Mouse (Mus musculus): ENCODE results near the gene Plppr3.

Gene Plppr3

DNA sequence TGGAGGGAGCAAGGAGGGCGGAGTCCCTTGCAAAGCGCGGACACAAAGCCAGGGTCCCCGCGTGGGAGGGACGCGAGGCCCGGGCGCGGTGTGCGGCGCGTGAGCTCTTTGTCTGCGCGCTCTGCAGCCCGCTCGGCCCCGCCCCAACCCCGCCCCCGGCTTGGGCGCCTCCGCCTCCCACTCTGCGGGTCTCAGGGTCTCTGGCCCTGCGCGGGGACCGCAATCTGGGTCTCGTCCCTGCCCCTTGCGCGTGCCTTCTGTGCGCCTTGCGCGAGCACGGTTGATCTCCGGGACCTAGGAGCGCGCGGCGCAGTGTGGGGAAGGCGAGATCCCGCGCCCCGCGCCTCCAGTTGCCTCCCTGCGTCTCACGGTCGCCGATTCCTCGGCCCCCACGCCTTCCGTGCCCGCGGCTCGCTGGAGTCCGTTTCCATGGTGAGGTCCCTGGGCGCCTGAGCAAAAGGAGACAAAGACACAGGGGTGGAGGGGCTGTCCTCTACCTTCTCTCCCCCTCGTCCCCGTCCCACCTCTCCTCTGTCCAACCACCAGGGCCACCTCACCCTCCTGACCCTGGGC lies at the start of gene Plppr3, which contains the start of gene Prtn3:
Plppr3 (minus strand) TSS at position 345 of the 573 bp plus-strand sequence.
Prtn3 (plus strand) TSS at position 187 of the 573 bp plus-strand sequence.
- no peak for DNase-seq (ENCODE audit: low spot score in 2 of 2)

DNA sequence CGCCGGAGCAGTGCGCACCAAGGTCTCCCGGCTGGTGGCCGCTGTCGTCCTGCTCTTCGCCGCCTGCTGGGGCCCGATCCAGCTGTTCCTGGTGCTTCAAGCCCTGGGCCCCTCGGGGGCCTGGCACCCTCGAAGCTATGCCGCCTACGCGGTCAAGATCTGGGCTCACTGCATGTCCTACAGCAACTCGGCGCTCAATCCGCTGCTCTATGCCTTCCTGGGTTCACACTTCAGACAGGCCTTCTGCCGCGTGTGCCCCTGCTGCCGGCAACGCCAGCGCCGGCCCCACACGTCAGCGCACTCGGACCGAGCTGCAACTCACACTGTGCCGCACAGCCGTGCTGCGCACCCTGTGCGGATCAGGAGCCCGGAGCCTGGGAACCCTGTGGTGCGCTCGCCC lies 47.1 kb upstream of the Plppr3 start:
- no peak for DNase-seq (ENCODE audit: low spot score in 2 of 2)

DNA sequence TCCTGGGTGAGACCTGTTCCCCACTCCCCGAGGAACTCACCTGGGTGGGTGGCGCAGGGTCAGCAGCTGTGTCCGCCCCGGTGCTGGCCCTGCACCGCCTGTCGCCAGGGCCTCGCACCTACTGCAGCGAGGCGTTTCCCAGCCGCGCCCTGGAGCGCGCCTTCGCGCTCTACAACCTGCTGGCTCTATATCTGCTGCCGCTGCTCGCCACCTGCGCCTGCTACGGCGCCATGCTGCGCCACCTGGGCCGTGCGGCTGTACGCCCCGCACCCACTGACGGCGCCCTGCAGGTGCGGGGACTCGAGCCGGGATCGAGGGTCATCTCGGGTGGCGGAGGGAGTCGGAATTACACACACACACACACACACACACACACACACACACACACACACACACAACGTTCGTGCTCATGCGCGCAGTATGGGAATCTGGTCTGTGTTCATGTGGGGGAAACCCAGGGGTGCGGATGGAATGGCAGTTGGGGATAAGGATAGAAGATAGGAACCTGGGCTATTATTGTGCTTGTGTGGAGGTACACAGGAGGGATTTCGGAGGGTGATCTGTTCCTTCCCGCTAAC lies 46.6 kb upstream of the Plppr3 start, which contains the start of gene R3hdm4:
R3hdm4 (minus strand) TSS at position 251 of the 578 bp plus-strand sequence.
- no peak for DNase-seq (ENCODE audit: low spot score in 2 of 2)

DNA sequence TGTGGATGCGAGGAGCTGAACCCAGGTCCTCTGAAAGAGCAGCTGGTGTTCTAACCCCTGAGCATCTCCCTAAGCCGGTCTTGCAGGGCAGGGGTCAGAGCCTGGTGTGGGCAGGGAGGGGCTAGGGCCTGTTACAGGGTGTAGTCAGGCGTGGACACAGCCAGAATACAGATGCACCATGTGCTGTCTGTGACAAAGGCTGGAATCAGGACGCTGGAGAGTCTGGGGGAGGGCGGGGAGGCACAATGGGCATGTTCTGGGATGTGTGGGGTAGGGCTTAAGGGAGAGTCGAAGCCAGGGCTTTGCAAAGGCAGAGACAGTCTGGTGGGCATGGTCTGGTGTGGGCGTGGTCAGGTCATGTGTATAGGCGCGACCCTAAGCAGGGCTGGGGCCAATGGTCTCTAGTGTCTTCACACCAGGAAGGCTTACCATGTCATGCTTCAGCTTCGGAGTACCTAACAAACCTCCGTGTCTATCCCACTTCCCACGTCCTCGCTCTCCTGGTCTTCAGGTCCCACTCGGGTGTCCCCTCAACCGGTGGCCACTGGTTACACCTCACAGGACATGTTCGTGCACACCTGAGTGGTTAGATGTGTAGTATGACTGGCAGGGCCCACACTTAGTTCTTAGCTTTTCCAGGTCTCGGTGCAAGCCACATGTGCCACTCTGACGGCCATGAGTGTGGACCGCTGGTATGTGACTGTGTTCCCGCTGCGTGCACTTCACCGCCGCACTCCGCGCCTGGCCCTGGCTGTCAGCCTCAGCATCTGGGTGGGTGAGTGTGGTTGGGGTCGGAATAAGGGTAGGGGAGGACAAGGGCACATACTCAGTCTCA lies 45.8 kb upstream of the Plppr3 start:
- DNase-seq (ENCODE audit: low spot score in 2 of 2): no peak

GRCm38 (mm10) chr10:79919251-79919849 lies 44.9 kb upstream of the Plppr3 start:
- DNase-seq (ENCODE audit: low spot score in 2 of 2): no peak

DNA sequence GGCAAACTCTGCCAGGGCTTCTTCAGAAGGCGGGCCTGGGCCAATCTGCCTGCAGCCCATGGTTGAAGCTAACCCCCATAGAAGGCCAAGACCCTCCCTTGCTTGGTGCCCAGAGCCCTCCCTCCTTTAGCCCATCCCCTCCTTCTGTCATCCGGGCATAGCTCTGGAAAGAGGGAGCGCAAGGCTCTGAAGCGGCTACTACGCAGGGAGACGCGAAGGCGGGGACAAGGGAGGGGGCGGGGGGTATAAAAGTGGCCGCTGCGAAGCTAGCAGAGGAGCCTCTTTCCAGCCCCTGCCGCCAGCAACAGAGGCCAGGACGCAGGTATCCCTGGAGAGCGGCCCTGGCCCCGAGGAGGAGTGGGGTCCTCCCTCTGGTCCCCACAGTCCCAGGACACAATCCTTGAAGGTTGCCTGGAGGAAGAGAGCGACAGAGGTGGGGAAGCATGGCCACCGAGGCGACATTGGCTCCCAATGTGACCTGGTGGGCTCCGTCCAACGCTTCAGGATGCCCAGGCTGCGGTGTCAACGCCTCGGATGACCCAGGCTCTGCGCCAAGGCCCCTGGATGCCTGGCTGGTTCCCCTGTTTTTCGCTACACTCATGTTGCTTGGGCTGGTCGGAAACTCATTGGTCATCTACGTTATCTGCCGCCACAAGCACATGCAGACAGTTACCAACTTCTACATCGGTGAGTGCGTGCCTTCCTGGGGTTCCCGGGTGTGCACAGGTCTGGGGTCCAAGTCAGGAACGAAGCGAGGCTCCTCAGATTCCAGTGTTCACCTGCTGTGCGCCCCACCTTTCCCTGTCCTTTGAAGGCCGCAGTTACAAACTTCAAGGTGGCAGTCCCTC lies 44.0 kb upstream of the Plppr3 start:
- DNase-seq (ENCODE audit: low spot score in 2 of 2): no peak

GRCm38 (mm10) chr10:79917532-79918100 lies 43.2 kb upstream of the Plppr3 start:
- no peak for DNase-seq (ENCODE audit: low spot score in 2 of 2)

DNA sequence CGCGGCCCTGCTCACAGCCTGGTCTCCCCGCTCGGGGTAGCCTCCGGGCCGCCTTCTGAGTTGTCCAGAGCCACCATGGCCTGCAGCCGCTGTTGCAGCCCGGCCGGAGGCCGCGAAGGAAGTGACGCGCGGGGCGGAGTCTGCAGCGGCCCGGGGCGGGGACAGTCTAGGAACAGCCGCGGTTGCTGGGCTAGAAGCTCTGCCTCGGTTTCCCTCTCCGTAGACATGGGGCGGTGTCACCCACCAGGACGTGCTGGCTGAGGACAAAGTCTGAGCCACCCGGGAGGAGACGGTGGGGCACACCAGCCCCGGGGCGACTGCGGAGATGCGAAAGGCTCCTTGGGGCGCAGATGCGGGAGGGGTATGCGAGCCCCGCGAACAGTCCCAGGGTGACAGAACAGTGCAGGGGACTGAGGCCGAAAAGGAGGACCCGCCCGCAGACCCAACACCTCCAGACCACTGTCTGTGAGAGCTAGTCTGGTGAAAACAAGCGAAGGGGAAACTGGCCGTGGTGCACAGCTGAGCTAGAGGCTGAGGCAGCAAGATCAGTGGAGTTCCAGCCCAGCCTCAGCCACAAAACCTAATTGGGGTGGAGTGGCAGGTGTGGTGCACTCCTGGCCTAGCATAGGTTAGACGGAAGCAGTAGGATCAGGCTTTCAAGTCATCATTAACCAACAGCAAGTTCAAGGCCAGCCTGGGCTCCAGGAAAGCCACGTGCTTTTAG lies 42.5 kb upstream of the Plppr3 start, which contains the start of gene Kiss1r:
Kiss1r (plus strand) TSS at position 164 of the 724 bp plus-strand sequence.
- DNase-seq (ENCODE audit: low spot score in 2 of 2): peak; percentile 70 to 82

- DNase-seq (ENCODE audit: low spot score in 2 of 2): no peak
These were observed 41.6 kb upstream of the Plppr3 start for GRCm38 (mm10) chr10:79916081-79916480.

DNA sequence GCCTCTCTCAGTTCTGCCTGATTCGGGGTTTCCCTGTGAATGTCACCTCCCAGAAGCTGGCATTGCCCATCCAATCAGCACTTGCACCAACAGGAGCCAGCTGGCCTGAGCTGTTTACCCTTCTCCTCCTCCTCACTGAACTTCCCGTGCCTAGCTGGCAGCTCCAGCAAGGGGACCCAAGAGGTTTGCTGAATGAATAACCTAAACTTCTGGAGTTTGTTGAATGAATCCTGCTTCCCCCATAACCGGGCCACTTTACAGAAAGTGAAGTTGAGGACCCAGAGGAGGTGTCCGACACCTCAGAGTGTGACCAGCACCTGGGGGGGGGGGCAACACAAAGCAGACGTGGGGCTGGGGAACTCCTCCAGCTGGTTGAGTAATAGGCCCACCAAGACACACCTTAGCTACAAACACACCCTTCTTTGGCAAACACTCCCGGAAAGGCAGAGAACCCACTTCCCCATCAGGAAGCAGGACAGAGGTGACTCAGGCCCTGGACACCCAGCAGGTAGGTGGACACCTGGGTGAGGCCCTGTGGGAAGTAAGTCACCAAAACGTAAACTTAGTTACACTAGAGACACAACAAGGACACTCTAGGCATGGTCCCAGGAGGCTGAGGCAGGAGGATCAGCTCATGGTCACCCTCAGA lies 40.6 kb upstream of the Plppr3 start:
- DNase-seq (ENCODE audit: low spot score in 2 of 2): no peak

DNA sequence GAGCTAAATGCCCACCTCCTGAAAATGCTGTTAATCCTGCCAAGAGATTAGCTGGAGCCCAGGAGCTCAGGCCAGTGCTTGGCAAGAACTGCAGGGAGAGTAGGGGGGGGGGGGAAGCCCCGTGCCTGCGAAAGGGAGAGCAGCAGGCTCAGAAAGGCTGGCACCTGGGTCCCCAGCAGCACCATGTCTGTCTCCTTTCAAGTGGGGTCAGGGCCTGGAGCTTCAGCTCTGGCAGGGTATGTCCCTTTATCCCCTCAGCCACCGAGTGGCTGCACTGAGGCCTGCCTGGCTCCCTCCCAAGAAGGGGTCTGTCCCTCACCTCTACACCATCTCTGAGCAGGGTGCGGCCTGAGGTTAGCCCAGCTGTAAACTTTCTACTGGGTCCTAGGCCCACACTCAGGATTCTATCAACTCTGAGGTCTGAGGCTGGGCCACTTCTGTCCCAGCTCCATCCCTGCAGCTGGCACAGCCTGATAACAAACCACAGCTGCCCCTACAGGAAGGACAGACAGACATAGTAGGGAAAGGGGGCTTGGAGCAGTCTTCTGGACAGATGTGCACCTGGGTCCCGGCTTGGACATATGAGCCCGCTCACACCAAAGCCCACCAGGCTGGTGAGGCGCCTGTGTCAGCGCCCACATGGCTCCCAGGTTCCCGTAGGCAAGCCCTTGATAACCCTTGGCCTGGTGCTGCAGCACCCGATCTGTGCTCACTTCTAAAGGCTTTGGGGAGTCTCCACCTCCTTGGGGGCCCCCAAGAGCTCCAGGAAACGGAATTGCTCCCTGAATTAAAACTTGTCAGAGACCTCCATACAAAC lies 39.9 kb upstream of the Plppr3 start:
- DNase-seq (ENCODE audit: low spot score in 2 of 2): no peak

DNA sequence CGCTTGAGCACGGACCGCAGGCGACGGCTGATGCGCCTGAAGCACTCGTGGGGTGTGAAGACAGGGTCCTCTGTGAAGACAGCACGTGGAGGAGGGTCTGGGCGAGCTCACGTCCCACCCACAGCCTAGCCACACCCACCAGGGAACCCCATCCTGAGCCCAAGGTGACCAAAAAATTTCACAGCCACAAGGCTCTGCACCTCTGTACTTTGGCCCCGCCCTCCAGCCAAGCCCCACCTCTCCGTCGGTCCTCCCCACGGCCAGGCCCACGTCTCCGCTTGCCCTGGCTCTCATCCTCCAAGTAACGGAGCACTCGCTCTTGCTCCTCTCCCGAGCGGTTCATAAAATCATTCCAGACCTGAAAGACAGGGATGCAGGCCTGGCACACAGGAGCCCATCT lies 38.0 kb upstream of the Plppr3 start:
- DNase-seq (ENCODE audit: low spot score in 2 of 2): no peak

GRCm38 (mm10) chr10:79910556-79910955 lies 36.1 kb upstream of the Plppr3 start, which contains the start of gene Gm26602:
TSS of gene Gm26602 (plus strand) at chr10:79910856.
- no peak for DNase-seq (ENCODE audit: low spot score in 2 of 2)

DNA sequence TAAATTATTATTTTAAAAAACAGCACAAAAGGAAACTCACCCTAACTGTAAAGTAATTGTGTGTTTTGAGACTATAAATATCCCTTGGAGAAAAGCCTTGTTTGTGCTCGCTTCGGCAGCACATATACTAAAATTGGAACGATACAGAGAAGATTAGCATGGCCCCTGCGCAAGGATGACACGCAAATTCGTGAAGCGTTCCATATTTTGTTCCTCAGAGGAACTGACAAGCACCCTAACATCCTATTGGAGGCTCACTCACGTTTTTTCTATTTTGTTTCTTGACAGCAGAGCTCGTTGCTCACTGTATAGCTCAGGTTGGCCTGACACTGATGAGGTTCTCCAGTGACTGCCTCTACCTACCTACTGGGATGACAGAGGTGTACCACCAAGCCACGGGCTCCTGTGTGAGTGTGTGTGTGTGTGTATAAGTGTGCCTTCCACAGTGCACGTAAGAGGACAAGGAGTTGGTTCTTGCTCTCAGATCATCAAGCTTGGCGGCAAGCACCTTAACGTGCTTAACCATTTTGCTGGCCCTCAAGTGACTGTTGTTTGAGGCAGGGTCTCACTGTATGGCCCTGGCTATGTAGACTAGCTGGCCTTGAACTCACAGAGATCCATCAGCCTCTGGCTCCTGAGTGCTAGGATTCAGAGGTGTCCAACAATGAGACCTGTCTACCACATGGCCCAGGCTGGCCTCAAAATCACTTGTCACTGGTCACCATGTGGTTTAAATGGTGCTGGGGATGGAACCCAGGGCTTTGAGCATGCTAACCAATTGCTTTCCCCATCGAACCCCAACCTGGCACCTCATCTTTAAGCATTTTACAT lies 34.9 kb upstream of the Plppr3 start:
- peak in 1 of 2 experiments; percentile 41 for DNase-seq (ENCODE audit: low spot score in 2 of 2)

DNA sequence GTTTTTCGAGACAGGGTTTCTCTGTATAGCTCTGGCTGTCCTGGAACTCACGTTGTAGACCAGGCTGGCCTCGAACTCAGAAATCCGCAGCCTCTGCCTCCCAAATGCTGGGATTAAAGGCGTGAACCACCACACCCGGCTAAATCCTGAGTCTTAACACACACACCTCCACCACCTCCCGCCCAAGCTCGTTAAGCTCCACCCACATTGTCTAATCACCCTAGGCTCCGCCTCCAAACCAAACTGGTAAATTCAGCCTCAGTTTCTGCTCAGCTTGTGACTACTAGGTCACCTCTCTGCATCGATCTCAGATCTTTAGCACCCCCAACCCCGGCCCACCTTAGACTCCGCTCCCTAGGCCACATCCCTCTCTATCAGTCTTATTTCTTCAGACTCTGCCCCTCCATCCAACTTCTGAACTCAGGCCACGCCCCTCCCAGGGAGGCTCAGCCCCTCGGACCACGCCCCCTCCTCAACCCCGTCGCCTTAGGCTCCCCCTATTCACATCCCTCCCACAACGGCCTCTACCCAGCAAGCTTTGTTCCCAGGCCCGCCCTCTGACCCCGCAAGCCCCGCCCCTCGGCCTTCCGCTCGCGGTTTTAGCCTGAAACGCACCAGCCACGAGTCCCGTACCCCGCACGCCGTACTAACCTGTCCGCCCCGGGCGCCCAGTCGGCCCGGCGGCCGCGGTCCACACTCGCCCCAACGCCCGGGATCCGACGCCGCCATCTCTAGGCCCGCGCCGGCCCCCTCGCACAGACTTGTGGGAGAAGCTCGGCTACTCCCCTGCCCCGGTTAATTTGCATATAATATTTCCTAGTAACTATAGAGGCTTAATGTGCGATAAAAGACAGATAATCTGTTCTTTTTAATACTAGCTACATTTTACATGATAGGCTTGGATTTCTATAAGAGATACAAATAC lies 34.0 kb upstream of the Plppr3 start, which contains the start of gene Med16:
Med16 (minus strand) TSS at position 757 of the 925 bp plus-strand sequence.
- peak; percentile 98 to 99 for DNase-seq (ENCODE audit: low spot score in 2 of 2)

DNA sequence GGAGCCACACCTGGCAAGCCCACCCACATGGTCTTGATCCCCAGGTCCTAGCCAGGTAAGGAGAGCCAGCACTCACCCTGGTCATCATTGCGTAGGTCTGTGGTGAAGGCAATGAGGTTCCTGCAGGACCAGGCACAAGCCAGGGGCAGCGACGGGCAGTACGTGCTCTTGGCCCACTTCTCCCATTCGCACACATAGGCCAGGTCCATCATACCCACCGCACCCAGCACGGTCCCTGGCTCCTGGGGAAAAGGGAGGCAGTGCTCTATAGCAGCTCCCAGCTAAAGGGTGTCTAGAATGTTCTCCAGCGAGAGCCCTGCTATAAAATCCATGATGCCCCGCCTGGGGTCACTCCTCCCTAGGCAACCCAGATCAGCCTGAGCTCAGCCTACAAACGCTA lies 33.0 kb upstream of the Plppr3 start:
- DNase-seq (ENCODE audit: low spot score in 2 of 2): no peak

GRCm38 (mm10) chr10:79906712-79907111 lies 32.3 kb upstream of the Plppr3 start:
- DNase-seq (ENCODE audit: low spot score in 2 of 2): no peak

Measured in thymus, postnatal 10 days (tissue).